Mouse (Mus musculus) cerebellum, postnatal 36 days (tissue): ENCODE results near the gene Tor1aip1.
"Not testable (repeated sequence)": the region's sequence is repeated elsewhere in the genome, so short reads cannot be mapped to it uniquely, and the experiment has no call there.

Experiments
- DNase-seq, 2 experiments: peaks; one replicate each; pipeline ENCODE4 v3.0.0; 2021 to 2022; ENCODE audit warnings: mixed read lengths in 2 of 2

Gene Tor1aip1

GRCm38 (mm10) chr1:156035930-156036737 is at the start of gene Tor1aip1:
Gene Tor1aip1, minus strand, starts transcription at chr1:156036480.
- DNase-seq, result peak; percentile 98 to 99

- peak in 1 of 2 experiments; percentile 28 for DNase-seq
Measured at GRCm38 (mm10) chr1:156085770-156086169, 49.5 kb upstream of the Tor1aip1 start.

- DNase-seq, result no peak
Measured at GRCm38 (mm10) chr1:156084603-156085002, 48.3 kb upstream of the Tor1aip1 start.

GRCm38 (mm10) chr1:156077655-156078054 is 41.4 kb upstream of the Tor1aip1 start:
- DNase-seq, result no peak

- DNase-seq, result no peak
Measured at GRCm38 (mm10) chr1:156076474-156076873, 40.2 kb upstream of the Tor1aip1 start.

- no peak for DNase-seq
Measured at GRCm38 (mm10) chr1:156074575-156074974, 38.3 kb upstream of the Tor1aip1 start.

GRCm38 (mm10) chr1:156073169-156073821 is 37.0 kb upstream of the Tor1aip1 start:
- no peak for DNase-seq

- DNase-seq, result no peak
Measured at GRCm38 (mm10) chr1:156070106-156070505, 33.8 kb upstream of the Tor1aip1 start.

- DNase-seq, result no peak
Measured at GRCm38 (mm10) chr1:156066133-156066532, 29.9 kb upstream of the Tor1aip1 start.

GRCm38 (mm10) chr1:156062193-156062592 is 25.9 kb upstream of the Tor1aip1 start:
- DNase-seq, result no peak

- no peak for DNase-seq
Measured at GRCm38 (mm10) chr1:156058207-156058606, 21.9 kb upstream of the Tor1aip1 start.

GRCm38 (mm10) chr1:156046688-156047087 is 10.4 kb upstream of the Tor1aip1 start:
- DNase-seq, result peak; percentile 31 to 33

GRCm38 (mm10) chr1:156044211-156044611 is 7.9 kb upstream of the Tor1aip1 start:
- DNase-seq, result no peak

- peak; percentile 47 to 55 for DNase-seq
Measured at GRCm38 (mm10) chr1:156043027-156043426, 6.7 kb upstream of the Tor1aip1 start.

GRCm38 (mm10) chr1:156042481-156042880 is 6.2 kb upstream of the Tor1aip1 start:
- no peak for DNase-seq

- no peak for DNase-seq
Measured at GRCm38 (mm10) chr1:156041451-156042241, 5.4 kb upstream of the Tor1aip1 start.

- peak; percentile 88 to 90 for DNase-seq
Measured at GRCm38 (mm10) chr1:156040731-156041401, 4.6 kb upstream of the Tor1aip1 start.

- not testable (repeated sequence) for DNase-seq
Measured at GRCm38 (mm10) chr1:156039989-156040388, 3.7 kb upstream of the Tor1aip1 start.

GRCm38 (mm10) chr1:156037144-156037583 is 884 bp upstream of the Tor1aip1 start:
- DNase-seq, result peak in 1 of 2 experiments; percentile 13

- peak in 1 of 2 experiments; percentile 81 for DNase-seq
Measured at GRCm38 (mm10) chr1:156035269-156035929, 881 bp downstream of the Tor1aip1 start, which contains the start of gene Tor1aip2. Gene Tor1aip2, plus strand, starts transcription at chr1:156035403.

- DNase-seq, result no peak
Measured at GRCm38 (mm10) chr1:156034661-156035060, 1.6 kb downstream of the Tor1aip1 start.

GRCm38 (mm10) chr1:156033921-156034320 is 2.4 kb downstream of the Tor1aip1 start:
- DNase-seq, result no peak
